Mouse (Mus musculus) heart, embryonic 11.5 days (tissue): Measurements from ENCODE around the gene Tmem72. TPM values are rescaled to one million over a fixed set of nuclear protein-coding genes. Genes with fewer than 3 reads are reported as not detected.
A peak's percentile ranks its signal among the peaks of the same experiment; 100 is the strongest.

Experiments
- ATAC-seq: fragments of 200-750 bp; cut with Nextera tagmentation; replicated peaks from 2 replicates; pipeline ENCODE4 v1.8.0; 2017; ENCODE audit warnings: moderate library complexity; ENCODE audit not compliant: insufficient number of reproducible peaks, low FRiP score, low TSS enrichment
- H3K27ac ChIP-seq: fragments of 300-500 bp; sonication (generic); 2 replicates; pipeline ENCODE4 v1.5.1; 2014; ENCODE audit warnings: mild to moderate bottlenecking, low read depth, low read length
- H3K27me3 ChIP-seq: fragments of 300-500 bp; sonication (generic); 2 replicates; pipeline ENCODE4 v1.6.1; 2014; ENCODE audit warnings: mild to moderate bottlenecking, low read length, mixed read lengths; ENCODE audit not compliant: control insufficient read depth, insufficient read depth
- H3K36me3 ChIP-seq: fragments of 300-500 bp; sonication (generic); 2 replicates; pipeline ENCODE4 v1.6.1; 2014; ENCODE audit warnings: mild to moderate bottlenecking, low read length, moderate library complexity, mixed read lengths; ENCODE audit not compliant: control insufficient read depth, insufficient read depth
- H3K4me1 ChIP-seq: fragments of 300-500 bp; sonication (generic); 2 replicates; pipeline ENCODE4 v1.6.1; 2014; ENCODE audit warnings: low read length; ENCODE audit not compliant: control insufficient read depth, insufficient read depth
- H3K4me2 ChIP-seq: fragments of 300-500 bp; sonication (generic); 2 replicates; pipeline ENCODE4 v1.6.1; 2014; ENCODE audit warnings: mild to moderate bottlenecking, moderate library complexity
- H3K4me3 ChIP-seq: fragments of 300-500 bp; sonication (generic); 2 replicates; pipeline ENCODE4 v1.5.1; 2014; ENCODE audit warnings: low read depth, low read length
- H3K9ac ChIP-seq: fragments of 300-500 bp; sonication (generic); 2 replicates; pipeline ENCODE4 v1.6.1; 2014; ENCODE audit warnings: mild to moderate bottlenecking, low read depth, low read length, moderate library complexity
- H3K9me3 ChIP-seq: fragments of 300-500 bp; sonication (generic); replicated peaks from 2 replicates; pipeline ENCODE4 v1.6.1; 2016; ENCODE audit warnings: low read length; ENCODE audit not compliant: control insufficient read depth
- whole genome bisulfite sequencing: fragments of 180-500 bp; shearing (Covaris S2); extraction: QIAGEN DNeasy Blood & Tissue Kit; methylation state at CpG from one replicate; pipeline ENCODE4 v1.1.7; 2014; ENCODE audit not compliant: insufficient replicate concordance; 5-methylcytosine and 5-hydroxymethylcytosine counted together
- polyA plus RNA-seq: library from polyadenylated mRNA; unstranded; fragments of >200 nt; fragmentation: Nextera tagmentation; extraction: Ambion mirVana; gene quantifications from 2 replicates; pipeline ENCODE4 v1.2.1, GENCODE M21; 2014

The Tmem72 gene
- polyA plus RNA-seq, 1 experiment from 2014 or later, result 0.06 TPM

- WGBS, result 19% methylated on average over 16 of the region's 16 CpGs
- Histone ChIP-seq H3K27me3 (no peaks in the 10 kb centered on the region; the same call in 1 of the 2 replicates), H3K27ac (peak overlapping the region; percentile 76; the same call in 1 of the 2 replicates), H3K9ac (peak overlapping the region; percentile 68), H3K9me3 (no peaks in the 10 kb centered on the region), H3K4me3 (peak overlapping the region; percentile 59), H3K4me2 (peak overlapping the region; percentile 96), H3K36me3 (no peaks in the 10 kb centered on the region), H3K4me1 (peaks cover 28% of the 10 kb centered on the region)
- ATAC-seq, result no peak
These were observed 42.3 kb downstream of the Tmem72 start for GRCm38 (mm10) chr6:116674283-116674886.

GRCm38 (mm10) chr6:116673471-116674282, 43.0 kb downstream of the Tmem72 start, which contains the start of gene Rassf4:
Gene Rassf4, minus strand, starts transcription at chr6:116673952.
- no peaks in the 10 kb centered on the region for H3K36me3 ChIP-seq
- peak; percentile 81 for ATAC-seq
- H3K4me2 ChIP-seq, result peak within 1 kb of the TSS; percentile 96
- no peaks in the 10 kb centered on the region for H3K9me3 ChIP-seq
- no peaks in the 10 kb centered on the region; the same call in 1 of the 2 replicates for H3K27me3 ChIP-seq
- H3K4me1 ChIP-seq, result peaks cover 28% of the 10 kb centered on the region
- H3K4me3 ChIP-seq, result peak within 1 kb of the TSS; percentile 59
- peak within 1 kb of the TSS; percentile 76 for H3K27ac ChIP-seq
- WGBS, result under 1% methylated on average over 44 of the region's 44 CpGs
- H3K9ac ChIP-seq, result peak within 1 kb of the TSS; percentile 68

- H3K9ac ChIP-seq, result no peak overlapping the region
- H3K4me3 ChIP-seq, result no peak overlapping the region
- peak overlapping the region; percentile 96; the same call in 1 of the 2 replicates for H3K4me2 ChIP-seq
- 55% methylated on average over 5 of the region's 5 CpGs for WGBS
- peaks cover 28% of the 10 kb centered on the region for H3K4me1 ChIP-seq
- H3K27ac ChIP-seq, result no peak overlapping the region
- no peak for ATAC-seq
- no peaks in the 10 kb centered on the region; the same call in 1 of the 2 replicates for H3K27me3 ChIP-seq
- H3K36me3 ChIP-seq, result no peaks in the 10 kb centered on the region
- no peaks in the 10 kb centered on the region for H3K9me3 ChIP-seq
These were observed 44.4 kb downstream of the Tmem72 start for GRCm38 (mm10) chr6:116672349-116672748.

GRCm38 (mm10) chr6:116671768-116672167, 44.9 kb downstream of the Tmem72 start:
- Histone ChIP-seq H3K4me2 (no peak overlapping the region), H3K9me3 (no peaks in the 10 kb centered on the region), H3K36me3 (no peaks in the 10 kb centered on the region), H3K27me3 (no peaks in the 10 kb centered on the region; the same call in 1 of the 2 replicates), H3K4me1 (peaks cover 24% of the 10 kb centered on the region), H3K9ac (no peak overlapping the region), H3K4me3 (no peak overlapping the region), H3K27ac (no peak overlapping the region)
- ATAC-seq, result no peak
- WGBS, result 84% methylated on average over 4 of the region's 4 CpGs

DNA sequence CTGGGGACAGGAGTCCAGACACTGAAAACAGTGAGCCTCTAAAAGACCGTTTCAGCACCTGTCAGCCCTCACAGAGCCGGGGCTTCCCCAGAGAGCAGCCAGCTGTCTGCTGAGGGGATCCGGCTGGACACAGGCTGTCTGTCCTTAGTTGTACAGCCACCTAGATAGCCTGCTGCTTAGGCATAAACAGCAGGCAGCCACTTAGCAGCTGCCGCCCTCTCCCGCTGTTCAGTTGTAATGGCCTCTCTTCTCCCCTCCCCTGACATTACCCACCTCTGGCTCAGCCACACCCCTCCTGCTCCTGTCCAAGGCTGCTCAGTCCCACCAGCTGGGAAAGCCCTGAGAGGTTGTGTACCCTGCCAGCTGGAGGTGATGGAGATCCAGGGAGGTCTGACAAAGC, 45.7 kb downstream of the Tmem72 start:
- Histone ChIP-seq H3K9me3 (no peaks in the 10 kb centered on the region), H3K27ac (0 out of 2 replicates have a peak overlapping the region, but pooled peaks have one; percentile 46), H3K4me1 (peaks cover 19% of the 10 kb centered on the region), H3K9ac (0 out of 2 replicates have a peak overlapping the region, but pooled peaks have one; percentile 16), H3K4me2 (peak overlapping the region; percentile 23; the same call in 1 of the 2 replicates), H3K27me3 (no peaks in the 10 kb centered on the region; the same call in 1 of the 2 replicates), H3K36me3 (no peaks in the 10 kb centered on the region), H3K4me3 (no peak overlapping the region)
- WGBS, result 13% methylated on average over 5 of the region's 5 CpGs
- no peak for ATAC-seq

DNA sequence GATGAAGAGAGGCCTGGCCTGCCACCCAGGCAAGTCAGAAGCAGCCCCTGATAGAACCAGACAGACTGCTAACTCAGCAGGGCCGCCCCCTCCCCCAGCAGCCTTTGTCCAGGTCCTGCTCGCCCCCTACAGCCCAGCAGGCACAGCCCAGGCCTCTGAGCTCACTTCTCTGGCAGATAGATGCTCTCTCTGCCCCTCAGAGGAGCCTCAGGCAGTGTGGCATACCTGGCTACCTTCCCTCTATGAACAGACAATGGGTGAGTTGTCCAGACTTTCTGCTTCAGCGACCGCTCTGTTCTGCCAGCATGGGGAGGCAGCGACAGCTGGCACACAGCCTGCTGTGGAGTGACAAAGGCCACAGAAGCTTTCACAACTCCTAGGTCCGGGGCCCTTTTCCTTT, 46.6 kb downstream of the Tmem72 start:
- no peak for ATAC-seq
- Histone ChIP-seq H3K27me3 (no peaks in the 10 kb centered on the region; the same call in 1 of the 2 replicates), H3K27ac (no peak overlapping the region), H3K9ac (no peak overlapping the region), H3K36me3 (no peaks in the 10 kb centered on the region), H3K4me1 (peaks cover 22% of the 10 kb centered on the region), H3K4me2 (no peak overlapping the region), H3K4me3 (no peak overlapping the region), H3K9me3 (no peaks in the 10 kb centered on the region)
- WGBS, result 41% methylated on average over 6 of the region's 6 CpGs

DNA sequence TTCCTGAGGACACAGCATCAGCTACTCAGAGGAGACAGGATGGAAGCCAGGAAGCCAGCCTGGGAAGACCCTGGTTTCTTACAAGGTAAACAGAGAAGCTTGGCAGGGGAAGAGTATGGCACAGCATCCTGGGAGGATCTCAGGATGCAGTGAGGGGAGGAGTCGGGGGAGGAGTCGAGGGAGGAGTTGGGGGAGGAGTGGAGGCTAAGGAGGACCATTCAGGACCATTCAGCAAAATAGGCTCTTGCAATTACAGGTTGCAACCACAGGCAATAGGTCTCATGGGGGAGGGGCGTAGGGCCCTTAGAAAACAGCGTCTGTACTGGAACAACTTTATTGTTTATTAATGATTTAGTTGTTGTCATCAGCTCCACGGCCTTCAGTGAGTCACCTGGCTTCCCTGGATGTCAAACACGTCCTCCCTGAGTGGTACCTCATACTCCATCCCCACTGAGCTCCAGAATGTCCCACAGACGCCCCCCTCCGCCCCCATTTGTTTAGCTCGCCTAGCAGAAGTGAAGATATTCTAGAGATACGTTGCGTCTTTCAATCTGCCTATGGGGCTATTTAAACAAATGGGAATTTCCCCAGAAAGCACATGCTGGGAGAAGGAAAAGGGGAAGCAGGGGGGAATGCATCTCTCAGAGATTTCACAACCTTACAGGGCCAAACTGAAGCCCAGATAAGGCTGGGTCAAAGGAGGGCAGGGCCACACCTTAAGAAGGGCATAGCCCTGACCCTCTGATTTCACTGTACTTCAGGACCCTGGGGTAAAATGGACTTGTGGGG, 47.8 kb downstream of the Tmem72 start:
- ATAC-seq, result no peak
- H3K27me3 ChIP-seq, result no peaks in the 10 kb centered on the region; the same call in 1 of the 2 replicates
- H3K27ac ChIP-seq, result no peak overlapping the region
- H3K9me3 ChIP-seq, result no peaks in the 10 kb centered on the region
- no peak overlapping the region for H3K4me3 ChIP-seq
- no peak overlapping the region for H3K4me2 ChIP-seq
- peaks cover 22% of the 10 kb centered on the region for H3K4me1 ChIP-seq
- H3K9ac ChIP-seq, result no peak overlapping the region
- H3K36me3 ChIP-seq, result no peaks in the 10 kb centered on the region
- 35% methylated on average over 11 of the region's 11 CpGs for WGBS

GRCm38 (mm10) chr6:116667382-116667781, 49.3 kb downstream of the Tmem72 start:
- no peaks in the 10 kb centered on the region; the same call in 1 of the 2 replicates for H3K27me3 ChIP-seq
- H3K36me3 ChIP-seq, result no peaks in the 10 kb centered on the region
- no peak overlapping the region for H3K4me2 ChIP-seq
- H3K4me3 ChIP-seq, result no peak overlapping the region
- peaks cover 15% of the 10 kb centered on the region for H3K4me1 ChIP-seq
- WGBS, result 75% methylated on average over 3 of the region's 3 CpGs
- ATAC-seq, result no peak
- H3K9ac ChIP-seq, result no peak overlapping the region
- H3K9me3 ChIP-seq, result no peaks in the 10 kb centered on the region
- no peak overlapping the region for H3K27ac ChIP-seq
